Mouse (Mus musculus): ENCODE data around the gene Cnst.

DNA sequence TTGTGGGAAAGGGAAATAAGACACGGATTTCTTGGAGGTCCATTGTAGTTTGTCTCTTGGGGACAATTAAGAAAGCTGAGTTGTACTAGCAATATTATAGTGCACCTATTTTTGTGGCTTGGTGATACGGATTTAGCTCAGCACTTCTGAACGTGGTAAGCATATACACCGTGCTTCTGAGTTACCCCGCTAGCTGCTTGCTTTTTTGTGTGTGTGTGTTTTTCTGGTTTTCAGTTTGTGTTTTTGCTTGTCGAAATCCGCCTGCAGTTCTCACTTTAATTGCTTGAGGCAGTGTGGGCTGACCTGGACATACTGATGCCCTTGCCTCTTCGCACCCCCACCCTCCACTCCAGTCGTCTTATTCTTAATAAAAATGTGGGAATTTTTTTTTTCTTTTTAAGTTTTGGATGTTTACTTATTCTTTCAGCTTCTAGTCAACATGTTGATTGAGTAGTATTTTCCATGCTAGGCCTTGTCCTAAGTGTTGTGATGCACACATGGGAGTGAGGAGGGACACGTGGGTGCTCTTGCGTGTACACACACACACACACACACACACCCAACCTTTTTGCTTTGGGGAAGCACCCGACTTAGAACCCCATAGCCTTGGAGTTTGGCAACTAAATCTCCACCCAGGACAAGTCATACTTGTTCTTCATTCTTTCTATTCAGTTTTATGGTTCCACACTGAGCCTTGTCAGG lies 122.8 kb downstream of the Cnst start:
- TF ChIP-seq CTCF (IDR thresholded peaks at IDR 0.05; ENCODE audit: control insufficient read depth, insufficient read depth, insufficient replicate concordance, low read depth, low read length) (no peak), POLR2A (IDR thresholded peaks at IDR 0.05; ENCODE audit: control insufficient read depth, low read depth, low read length) (no peak)

Data from testis, adult 2 months (tissue).